30 mouse cellular contexts compared by ENCODE assay signal in genomic region chr2:149896337-149896736, GRCm38 (mm10).
"Had no signal": no experiment of that assay in that cellular context is flagged by ENCODE, and none has a peak within 500 bp of the region (broad histone marks: within the 10 kb centered on the region; RNA-seq: fewer than 3 reads in every experiment).

No protein-coding gene starts in this region.

- H3K4me3 ChIP-seq: heart, embryonic 12.5 days; heart, embryonic 13.5 days; heart, embryonic 15.5 days; hindbrain, embryonic 10.5 days; hindbrain, embryonic 12.5 days; hindbrain, embryonic 13.5 days; hindbrain, embryonic 15.5 days; intestine, embryonic 15.5 days; kidney, embryonic 15.5 days; layer of hippocampus, adult 2 months; left cerebral cortex, adult 2 months had no signal

- DNase-seq: heart, postnatal 10 days; heart, postnatal 14 days; heart, postnatal 36 days; kidney, adult 11 months; kidney, adult 18-20 months; kidney, adult 2 months; kidney, adult 8-10 months; kidney, adult 9 months; kidney, postnatal 10 days; kidney, postnatal 14 days; kidney, postnatal 25 days; kidney, postnatal 36 days; kidney, postnatal 4 days; layer of hippocampus, adult 9-11 months; layer of hippocampus, postnatal 36 days had no signal

- H3K36me3 ChIP-seq: heart, embryonic 12.5 days; heart, embryonic 13.5 days; heart, embryonic 15.5 days; hindbrain, embryonic 10.5 days; hindbrain, embryonic 12.5 days; hindbrain, embryonic 13.5 days; hindbrain, embryonic 15.5 days; intestine, embryonic 15.5 days; kidney, embryonic 15.5 days had no signal

- H3K4me1 ChIP-seq: heart, embryonic 12.5 days; heart, embryonic 13.5 days; heart, embryonic 15.5 days; hindbrain, embryonic 15.5 days; intestine, embryonic 15.5 days; kidney, embryonic 15.5 days had no signal

- H3K9me3 ChIP-seq: heart, embryonic 12.5 days; heart, embryonic 13.5 days; heart, embryonic 15.5 days; hindbrain, embryonic 10.5 days; hindbrain, embryonic 12.5 days; hindbrain, embryonic 13.5 days; hindbrain, embryonic 15.5 days; intestine, embryonic 15.5 days; kidney, embryonic 15.5 days had no signal

- H3K9ac ChIP-seq: heart, embryonic 12.5 days; heart, embryonic 13.5 days; heart, embryonic 15.5 days; hindbrain, embryonic 12.5 days; hindbrain, embryonic 13.5 days; hindbrain, embryonic 14.5 days; hindbrain, embryonic 15.5 days; intestine, embryonic 15.5 days; kidney, embryonic 15.5 days had no signal

- H3K4me2 ChIP-seq: heart, embryonic 11.5 days; heart, embryonic 12.5 days; heart, embryonic 13.5 days; heart, embryonic 15.5 days; hindbrain, embryonic 12.5 days; hindbrain, embryonic 13.5 days; hindbrain, embryonic 14.5 days; hindbrain, embryonic 15.5 days; intestine, embryonic 15.5 days; kidney, embryonic 15.5 days had no signal

- H3K27me3 ChIP-seq: heart, embryonic 12.5 days; heart, embryonic 13.5 days; heart, embryonic 15.5 days; hindbrain, embryonic 12.5 days; hindbrain, embryonic 13.5 days; hindbrain, embryonic 15.5 days; intestine, embryonic 15.5 days; kidney, embryonic 15.5 days had no signal

- H3K27ac ChIP-seq: heart, embryonic 13.5 days; heart, embryonic 15.5 days; hindbrain, embryonic 10.5 days; hindbrain, embryonic 12.5 days; hindbrain, embryonic 13.5 days; hindbrain, embryonic 14.5 days; hindbrain, embryonic 15.5 days; hindbrain, postnatal 0 days; intestine, embryonic 15.5 days; kidney, embryonic 15.5 days; kidney, postnatal 0 days; layer of hippocampus, adult 2 months; left cerebral cortex, adult 2 months had no signal
